ENCODE assay signal across 18 mouse cellular contexts in the genomic region with DNA sequence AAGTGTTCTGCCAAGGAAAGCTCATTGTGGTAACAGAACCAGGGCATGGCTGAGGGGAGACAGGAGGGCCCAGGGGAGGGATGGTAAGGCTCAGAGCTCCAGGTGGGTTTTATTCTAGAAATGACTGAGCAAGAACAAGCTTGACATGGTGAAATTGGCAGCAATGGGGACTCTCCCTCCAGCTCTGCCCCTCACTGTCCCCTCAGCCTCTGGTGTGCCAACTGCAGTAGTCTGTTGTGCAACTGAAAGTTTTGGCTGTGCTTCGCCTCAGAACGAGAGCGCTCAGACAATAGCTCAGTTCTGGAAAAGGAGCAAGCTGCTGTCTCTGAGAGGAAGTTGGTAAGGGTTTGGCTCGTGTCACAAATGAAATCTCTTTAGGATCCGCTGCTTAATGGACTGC. TPM values are rescaled to one million over a fixed set of nuclear protein-coding genes. Genes with fewer than 3 reads are reported as not detected.
DNase-seq lines count a peak whose midpoint lies in the region; ATAC-seq lines count a peak whose summit lies in the region.
"Had no signal": no experiment of that assay in that cellular context is flagged by ENCODE, and none has a peak within 500 bp of the region (broad histone marks: within the 10 kb centered on the region; RNA-seq: fewer than 3 reads in every experiment).

No protein-coding gene starts in this region.

- H3K36me3 ChIP-seq in forebrain, embryonic 14.5 days (ENCODE audit: control insufficient read depth, insufficient read depth, low read length), result 0 out of 2 replicates have a peak, but pooled peaks cover 3% of the 10 kb centered on the region
- H3K36me3 ChIP-seq in forebrain, embryonic 12.5 days (replicated peaks), result 0 out of 2 replicates have a peak, but pooled peaks cover 9% of the 10 kb centered on the region
- H3K36me3 ChIP-seq: midbrain, embryonic 15.5 days had no signal

- no peak overlapping the region for H3K4me2 ChIP-seq in forebrain, embryonic 14.5 days (ENCODE audit: low read length)
- H3K4me2 ChIP-seq in forebrain, embryonic 12.5 days, result no peak overlapping the region
- H3K4me2 ChIP-seq: heart, embryonic 15.5 days; midbrain, embryonic 15.5 days; neural tube, embryonic 13.5 days had no signal

- peak; percentile 44 for DNase-seq in forebrain, embryonic 14.5 days (ENCODE audit: low spot score)
- peak; percentile 14 to 29 for DNase-seq in layer of hippocampus, postnatal 10 days (ENCODE audit: low spot score in 2 of 2)
- DNase-seq in layer of hippocampus, adult 8-10 months (ENCODE audit: low spot score in 2 of 2), result no peak
- peak; percentile 86 for DNase-seq in adipocyte (ENCODE audit: low spot score)
- DNase-seq in lung, postnatal 14 days, result peak; percentile 39
- no peak for DNase-seq in retina, embryonic 14.5 days (ENCODE audit: low spot score)
- no peak for DNase-seq in gastrocnemius, adult 8-10 months (ENCODE audit: low spot score in 2 of 2)
- DNase-seq: B cell, adult 2 months; cerebellum, adult 8-10 months; heart, adult 11 months; liver, postnatal 0 days had no signal

- no peak for ATAC-seq in forebrain, embryonic 14.5 days
- no peak for ATAC-seq in forebrain, embryonic 12.5 days (ENCODE audit: low FRiP score)
- ATAC-seq: intestine, embryonic 16.5 days; liver, postnatal 0 days; midbrain, embryonic 15.5 days had no signal

- no peak overlapping the region for H3K27ac ChIP-seq in forebrain, embryonic 14.5 days (ENCODE audit: low read depth, low read length)
- H3K27ac ChIP-seq in forebrain, embryonic 12.5 days, result no peak overlapping the region
- H3K27ac ChIP-seq: heart, embryonic 15.5 days; left cerebral cortex, adult 2 months; midbrain, embryonic 15.5 days; neural tube, embryonic 13.5 days had no signal

- WGBS in forebrain, embryonic 14.5 days, result 59% methylated on average over 5 of the region's 5 CpGs
- WGBS in forebrain, embryonic 12.5 days, result 87% methylated on average over 5 of the region's 5 CpGs

- no peaks in the 10 kb centered on the region for H3K27me3 ChIP-seq in forebrain, embryonic 14.5 days (replicated peaks; ENCODE audit: control insufficient read depth, insufficient read depth, low read length)
- no peaks in the 10 kb centered on the region for H3K27me3 ChIP-seq in forebrain, embryonic 12.5 days
- H3K27me3 ChIP-seq: heart, embryonic 15.5 days; midbrain, embryonic 15.5 days had no signal

- H3K4me1 ChIP-seq in forebrain, embryonic 14.5 days (ENCODE audit: control insufficient read depth, insufficient read depth, low read length), result peaks cover 14% of the 10 kb centered on the region
- H3K4me1 ChIP-seq in forebrain, embryonic 12.5 days, result peaks cover 23% of the 10 kb centered on the region

- H3K9ac ChIP-seq in forebrain, embryonic 14.5 days (ENCODE audit: low read length), result no peak overlapping the region
- no peak overlapping the region for H3K9ac ChIP-seq in forebrain, embryonic 12.5 days
- H3K9ac ChIP-seq: heart, embryonic 15.5 days; liver, postnatal 0 days; midbrain, embryonic 15.5 days; neural tube, embryonic 13.5 days had no signal

- H3K4me3 ChIP-seq in forebrain, embryonic 14.5 days (ENCODE audit: low read depth, low read length), result no peak overlapping the region
- no peak overlapping the region for H3K4me3 ChIP-seq in forebrain, embryonic 12.5 days (replicated peaks)
- H3K4me3 ChIP-seq: heart, embryonic 15.5 days; left cerebral cortex, adult 2 months; midbrain, embryonic 15.5 days; neural tube, embryonic 13.5 days had no signal

- no peaks in the 10 kb centered on the region for H3K9me3 ChIP-seq in forebrain, embryonic 14.5 days (replicated peaks; ENCODE audit: control insufficient read depth, low read length)
- H3K9me3 ChIP-seq in forebrain, embryonic 12.5 days, result no peaks in the 10 kb centered on the region
- H3K9me3 ChIP-seq: G1E; heart, embryonic 15.5 days; midbrain, embryonic 15.5 days; neural tube, embryonic 13.5 days had no signal

RNA-seq across cellular contexts. Expression of gene Hs3st3b1, which starts 43.3 kb away (rescaled TPM):
- 3.3 and 3.9 TPM in 2 replicates for polyA plus RNA-seq in forebrain, embryonic 14.5 days (2014; fragmentation: Nextera tagmentation; extraction: Ambion mirVana)
- polyA plus RNA-seq in forebrain, embryonic 12.5 days (2016; fragmentation: Nextera tagmentation; extraction: Ambion mirVana), result 8.8 and 9.2 TPM in 2 replicates
- total RNA-seq in layer of hippocampus, postnatal 10 days (2021), result under 1 TPM; 0.39 to 0.74 TPM
- 1 to 10 TPM in 2 of 4 experiments, under 1 TPM in 2; 0.45 to 1.6 (median 0.90) TPM for total RNA-seq in layer of hippocampus, adult 8-10 months (2022)
- total RNA-seq in gastrocnemius, adult 8-10 months (2022), result under 1 TPM; 0.24 to 0.32 (median 0.27) TPM
- polyA plus RNA-seq: G1E had no signal

Comparison
In these comparisons a context has a peak if more than half of its experiments do, and no peak if none do; other contexts are left out.
1. DNase-seq: peak in forebrain, embryonic 14.5 days (single experiment), layer of hippocampus, postnatal 10 days (2 of 2), adipocyte (single experiment) and lung, postnatal 14 days (single experiment); none in layer of hippocampus, adult 8-10 months (0 of 2), retina, embryonic 14.5 days (single experiment) and gastrocnemius, adult 8-10 months (0 of 2).